Mouse (Mus musculus) adrenal gland (tissue): ENCODE measurements around the gene Aco1.

Experiments used
- intact Hi-C: fragments of 180-260 bp; cut with DNase I; formaldehyde crosslinking; loops from one replicate; pipeline ENCODE4 v1.15.1; 2025

Aco1 gene

GRCm38 (mm10) chr4:40156582-40157499 lies 14.0 kb downstream of the Aco1 start:
- intact Hi-C loops: no loop called here

- intact Hi-C loops: no loop called here
Measured at GRCm38 (mm10) chr4:40157500-40158223, 14.8 kb downstream of the Aco1 start.

- intact Hi-C loops: no loop called here
Measured at GRCm38 (mm10) chr4:40158224-40158540, 15.3 kb downstream of the Aco1 start.

- intact Hi-C loops: no loop called here
Measured at GRCm38 (mm10) chr4:40160591-40161434, 17.9 kb downstream of the Aco1 start.

GRCm38 (mm10) chr4:40163646-40164045 lies 20.8 kb downstream of the Aco1 start:
- intact Hi-C loops: no loop called here

- intact Hi-C loops: no loop called here
Measured at GRCm38 (mm10) chr4:40171477-40171876, 28.6 kb downstream of the Aco1 start.

- intact Hi-C loops: no loop called here
Measured at GRCm38 (mm10) chr4:40172336-40172735, 29.5 kb downstream of the Aco1 start.

- intact Hi-C loops: no loop called here
Measured at GRCm38 (mm10) chr4:40174321-40174720, 31.4 kb downstream of the Aco1 start.

- intact Hi-C loops: no loop called here
Measured at GRCm38 (mm10) chr4:40178584-40178983, 35.7 kb downstream of the Aco1 start.

- intact Hi-C loops: loop anchor here (5.0 kb wide), 1 partner anchor 43 kb away; no protein-coding TSS in a partner anchor
Measured at GRCm38 (mm10) chr4:40180046-40180445, 37.2 kb downstream of the Aco1 start.

GRCm38 (mm10) chr4:40181681-40182080 lies 38.8 kb downstream of the Aco1 start:
- intact Hi-C loops: loop anchor here (2.0 to 5.0 kb wide), 2 partner anchors 44 to 103 kb away; no protein-coding TSS in a partner anchor

GRCm38 (mm10) chr4:40182651-40183320 lies 39.9 kb downstream of the Aco1 start:
- intact Hi-C loops: loop anchor here (2.0 to 5.0 kb wide), 2 partner anchors 45 to 102 kb away; no protein-coding TSS in a partner anchor

GRCm38 (mm10) chr4:40183781-40184180 lies 40.9 kb downstream of the Aco1 start:
- intact Hi-C loops: loop anchor here (2.0 to 5.0 kb wide), 2 partner anchors 46 to 101 kb away; no protein-coding TSS in a partner anchor

GRCm38 (mm10) chr4:40184470-40184869 lies 41.6 kb downstream of the Aco1 start:
- intact Hi-C loops: loop anchor here (5.0 kb wide), 1 partner anchor 47 kb away; no protein-coding TSS in a partner anchor

- intact Hi-C loops: no loop called here
Measured at GRCm38 (mm10) chr4:40187956-40188355, 45.1 kb downstream of the Aco1 start.

GRCm38 (mm10) chr4:40192246-40192645 lies 49.4 kb downstream of the Aco1 start:
- intact Hi-C loops: no loop called here

GRCm38 (mm10) chr4:40193461-40193860 lies 50.6 kb downstream of the Aco1 start:
- intact Hi-C loops: no loop called here

GRCm38 (mm10) chr4:40195336-40195735 lies 52.5 kb downstream of the Aco1 start:
- intact Hi-C loops: no loop called here

GRCm38 (mm10) chr4:40202205-40202604 lies 59.3 kb downstream of the Aco1 start:
- intact Hi-C loops: no loop called here

GRCm38 (mm10) chr4:40204374-40204773 lies 61.5 kb downstream of the Aco1 start:
- intact Hi-C loops: no loop called here
